Mouse (Mus musculus) lung, adult 2 months (tissue): Measurements from ENCODE around the gene Coro6. TPM values are rescaled to one million over a fixed set of nuclear protein-coding genes. Genes with fewer than 3 reads are reported as not detected.

Experiments used
- DNase-seq: peaks from one replicate; pipeline ENCODE4 v3.0.0; 2022
- H3K4me1 ChIP-seq: fragments of 200-500 bp; 2 replicates; pipeline ENCODE4 v1.6.1; 2011; ENCODE audit warnings: low read length; ENCODE audit not compliant: control insufficient read depth, insufficient read depth
- H3K4me3 ChIP-seq: fragments of 200-500 bp; replicated peaks from 2 replicates; pipeline ENCODE3; 2011; ENCODE audit warnings: low read depth, mild to moderate bottlenecking, control low read depth, low read length; ENCODE audit errors: extremely low read depth
- CTCF ChIP-seq: fragments of 200-500 bp; IDR thresholded peaks from 2 replicates; pipeline ENCODE4 v1.5.1; 2011; ENCODE audit warnings: mild to moderate bottlenecking, low read length, control low read depth; ENCODE audit not compliant: insufficient read depth
- POLR2A ChIP-seq: fragments of 200-500 bp; IDR thresholded peaks from 2 replicates; pipeline ENCODE4 v1.6.1; 2011; ENCODE audit warnings: low read depth, mild to moderate bottlenecking, control low read depth, low read length, borderline replicate concordance; ENCODE audit errors: extremely low read depth
- WGBS: fragments of 180-500 bp; shearing (Covaris S2); methylation state at CpG from one replicate; pipeline ENCODE4 v1.1.7; 2018; 5-methylcytosine and 5-hydroxymethylcytosine counted together
- polyA plus RNA-seq: library from polyadenylated mRNA; depleted of rRNA; stranded (reverse); fragments of >200 nt; gene quantifications from 2 replicates; pipeline ENCODE4 v1.2.3, GENCODE M21; 2012

Coro6 gene
- polyA plus RNA-seq, 1 experiment = 34.3 TPM

GRCm38 (mm10) chr11:77463101-77463445 is 862 bp downstream of the Coro6 start:
- TF ChIP-seq POLR2A (no peak), CTCF (no peak)
- no peak overlapping the region for H3K4me3 ChIP-seq
- peaks cover 6% of the 10 kb centered on the region for H3K4me1 ChIP-seq
- 40% methylated on average over 8 of the region's 8 CpGs for WGBS
- DNase-seq = no peak

GRCm38 (mm10) chr11:77463786-77464185 is 1.6 kb downstream of the Coro6 start:
- H3K4me3 ChIP-seq = no peak overlapping the region
- TF ChIP-seq POLR2A (no peak), CTCF (no peak)
- WGBS = 86% methylated on average over 10 of the region's 10 CpGs

GRCm38 (mm10) chr11:77464684-77465083 is 2.5 kb downstream of the Coro6 start:
- H3K4me1 ChIP-seq = peaks cover 6% of the 10 kb centered on the region
- H3K4me3 ChIP-seq = no peak overlapping the region
- 50% methylated on average over 4 of the region's 4 CpGs for WGBS
- no peak for DNase-seq
- TF ChIP-seq CTCF = no peak
- no peak for TF ChIP-seq POLR2A

More at GRCm38 (mm10) chr11:77463786-77464185, 1.6 kb downstream of the Coro6 start:
- no peak for DNase-seq
- peaks cover 6% of the 10 kb centered on the region for H3K4me1 ChIP-seq

GRCm38 (mm10) chr11:77465111-77465510 is 2.9 kb downstream of the Coro6 start:
- 76% methylated on average over 3 of the region's 3 CpGs for WGBS
- no peak for DNase-seq
- TF ChIP-seq CTCF (no peak), POLR2A (no peak)
- no peak overlapping the region for H3K4me3 ChIP-seq
- peaks cover 6% of the 10 kb centered on the region for H3K4me1 ChIP-seq

GRCm38 (mm10) chr11:77466544-77466943 is 4.3 kb downstream of the Coro6 start:
- DNase-seq = no peak
- no peak for TF ChIP-seq CTCF
- TF ChIP-seq POLR2A = no peak
- WGBS = 50% methylated on average over 9 of the region's 9 CpGs
- no peak overlapping the region for H3K4me3 ChIP-seq
- H3K4me1 ChIP-seq = peaks cover 6% of the 10 kb centered on the region

- WGBS = 8% methylated on average over 25 of the region's 25 CpGs
- TF ChIP-seq POLR2A (no peak), CTCF (peak; percentile 50)
- peak; percentile 78 for DNase-seq
- H3K4me1 ChIP-seq = peaks cover 3% of the 10 kb centered on the region; the same call in 1 of the 2 replicates
- H3K4me3 ChIP-seq = no peak overlapping the region
Measured at GRCm38 (mm10) chr11:77467157-77467556, 4.9 kb downstream of the Coro6 start.

- H3K4me3 ChIP-seq = no peak overlapping the region
- TF ChIP-seq POLR2A = no peak
- peak; percentile 76 for TF ChIP-seq CTCF
- peaks cover 3% of the 10 kb centered on the region; the same call in 1 of the 2 replicates for H3K4me1 ChIP-seq
- peak; percentile 83 for DNase-seq
- 11% methylated on average over 20 of the region's 20 CpGs for WGBS
Measured at GRCm38 (mm10) chr11:77467784-77468183, 5.6 kb downstream of the Coro6 start.

- Histone ChIP-seq H3K4me3 (no peak overlapping the region), H3K4me1 (peaks cover 3% of the 10 kb centered on the region; the same call in 1 of the 2 replicates)
- 89% methylated on average over 9 of the region's 9 CpGs for WGBS
- no peak for TF ChIP-seq POLR2A
- TF ChIP-seq CTCF = no peak
- no peak for DNase-seq
Measured at GRCm38 (mm10) chr11:77468397-77468796, 6.2 kb downstream of the Coro6 start.

- Histone ChIP-seq H3K4me3 (no peak overlapping the region), H3K4me1 (peaks cover 3% of the 10 kb centered on the region; the same call in 1 of the 2 replicates)
- WGBS = 82% methylated on average over 28 of the region's 29 CpGs
- no peak for DNase-seq
- no peak for TF ChIP-seq POLR2A
- TF ChIP-seq CTCF = no peak
Measured at GRCm38 (mm10) chr11:77471407-77471806, 9.2 kb downstream of the Coro6 start.

GRCm38 (mm10) chr11:77472775-77473174 is 10.6 kb downstream of the Coro6 start:
- no peak overlapping the region for H3K4me3 ChIP-seq
- WGBS = 90% methylated on average over 16 of the region's 16 CpGs
- DNase-seq = no peak
- TF ChIP-seq CTCF = no peak
- H3K4me1 ChIP-seq = no peaks in the 10 kb centered on the region; the same call in 1 of the 2 replicates
